Mouse (Mus musculus) lung, adult 10 weeks (tissue): Measurements from ENCODE around the gene Lum. TPM values are rescaled to one million over a fixed set of nuclear protein-coding genes. Genes with fewer than 3 reads are reported as not detected.

ENCODE experiments used
- polyA plus RNA-seq: library from polyadenylated mRNA; stranded (reverse); fragments of 350-450 nt; fragmentation: Illumina TruSeq; extraction: RNeasy Lipid Tissue Mini Kit (QIAGEN cat#74804); gene quantifications from one replicate; pipeline ENCODE4 v1.2.3, GENCODE M21; 2014; ENCODE audit warnings: low read depth, low replicate concordance; ENCODE audit not compliant: insufficient read depth

The Lum gene
- polyA plus RNA-seq: 7.0 TPM

GRCm38 (mm10) chr10:97564957-97565856 is at the start of gene Lum:
Gene Lum, plus strand, starts transcription at chr10:97565128.

GRCm38 (mm10) chr10:97606579-97606978 is 41.7 kb downstream of the Lum start, which contains the start of gene Kera:
Gene Kera, plus strand, starts transcription at chr10:97606879.

Other genes starting within 250 kb of the Lum start
- gene Dcn, start 85.5 kb upstream of the Lum start, polyA plus RNA-seq: 227 TPM
- not detected for gene Kera, start 41.8 kb downstream of the Lum start, polyA plus RNA-seq
- gene Epyc, start 78.9 kb downstream of the Lum start, polyA plus RNA-seq: not detected
- not detected for gene Ccer1, start 127.9 kb downstream of the Lum start, polyA plus RNA-seq
- not detected for gene C030005K15Rik, start 161.6 kb downstream of the Lum start, polyA plus RNA-seq